Mouse (Mus musculus) kidney, postnatal 0 days (tissue): ENCODE measurements around the gene Gatad2a. TPM values are rescaled to one million over a fixed set of nuclear protein-coding genes. Genes with fewer than 3 reads are reported as not detected.
A peak's percentile ranks its signal among the peaks of the same experiment; 100 is the strongest.

Source experiments
- ATAC-seq: fragments of 200-750 bp; cut with Nextera tagmentation; replicated peaks from 2 replicates; pipeline ENCODE4 v1.8.0; 2017; ENCODE audit warnings: low read depth, moderate number of reproducible peaks, moderate TSS enrichment, moderate library complexity; ENCODE audit not compliant: low FRiP score
- DNase-seq: peaks from one replicate; pipeline ENCODE4 v3.0.0-alpha.2; 2016; ENCODE audit warnings: low spot score
- H3K27ac ChIP-seq: fragments of 300-500 bp; sonication (generic); 2 replicates; pipeline ENCODE4 v1.5.1; 2014; ENCODE audit warnings: mild to moderate bottlenecking
- H3K27me3 ChIP-seq: fragments of 300-500 bp; sonication (generic); 2 replicates; pipeline ENCODE4 v1.6.1; 2014; ENCODE audit warnings: low read length, mixed read lengths; ENCODE audit not compliant: insufficient read depth
- H3K36me3 ChIP-seq: fragments of 300-500 bp; sonication (generic); 2 replicates; pipeline ENCODE4 v1.6.1; 2014; ENCODE audit warnings: low read length, mixed read lengths; ENCODE audit not compliant: insufficient read depth
- H3K4me1 ChIP-seq: fragments of 300-500 bp; sonication (generic); replicated peaks from 2 replicates; pipeline ENCODE4 v1.6.1; 2014; ENCODE audit warnings: antibody characterized with exemption, low read length, mixed read lengths; ENCODE audit not compliant: insufficient read depth
- H3K4me2 ChIP-seq: fragments of 300-500 bp; sonication (generic); 2 replicates; pipeline ENCODE4 v1.6.1; 2014; ENCODE audit warnings: mild to moderate bottlenecking, low read length, moderate library complexity, mixed read lengths
- H3K4me3 ChIP-seq: fragments of 300-500 bp; sonication (generic); replicated peaks from 2 replicates; pipeline ENCODE4 v1.5.1; 2014; ENCODE audit warnings: low read depth, low read length
- H3K9ac ChIP-seq: fragments of 300-500 bp; sonication (generic); 2 replicates; pipeline ENCODE4 v1.6.1; 2014; ENCODE audit warnings: low read depth, low read length
- H3K9me3 ChIP-seq: fragments of 300-500 bp; sonication (generic); replicated peaks from 2 replicates; pipeline ENCODE4 v1.6.1; 2016; ENCODE audit warnings: low read length, inconsistent platforms, mixed read lengths
- CTCF ChIP-seq: IDR thresholded peaks from 2 replicates; pipeline ENCODE4 v1.5.1; 2016; ENCODE audit warnings: antibody characterized with exemption, low read depth, mild to moderate bottlenecking, moderate library complexity
- WGBS: fragments of 180-500 bp; shearing (Covaris S2); extraction: QIAGEN DNeasy Blood & Tissue Kit; methylation state at CpG from one replicate; pipeline ENCODE4 v1.1.7; 2014; 5-methylcytosine and 5-hydroxymethylcytosine counted together
- polyA plus RNA-seq: library from polyadenylated mRNA; unstranded; fragments of >200 nt; fragmentation: Nextera tagmentation; extraction: Ambion mirVana; gene quantifications from 2 replicates; pipeline ENCODE4 v1.2.1, GENCODE M21; 2015

Gene Gatad2a
- polyA plus RNA-seq, 1 experiment from 2014 or later, result 49.5 TPM

- H3K36me3 ChIP-seq, result peaks cover 12% of the 10 kb centered on the region
- ATAC-seq, result no peak
- H3K27ac ChIP-seq, result no peak overlapping the region
- no peak for DNase-seq
- no peaks in the 10 kb centered on the region for H3K9me3 ChIP-seq
- TF ChIP-seq CTCF, result no peak
- H3K4me3 ChIP-seq, result no peak overlapping the region
- no peak overlapping the region for H3K4me2 ChIP-seq
- 67% methylated on average over 6 of the region's 6 CpGs for WGBS
- peaks cover 14% of the 10 kb centered on the region for H3K4me1 ChIP-seq
- no peaks in the 10 kb centered on the region for H3K27me3 ChIP-seq
- H3K9ac ChIP-seq, result no peak overlapping the region
Observed at GRCm38 (mm10) chr8:69938245-69938982, 57.8 kb downstream of the Gatad2a start.

- Histone ChIP-seq H3K4me1 (peaks cover 14% of the 10 kb centered on the region), H3K27ac (0 out of 2 replicates have a peak overlapping the region, but pooled peaks have one; percentile 84), H3K27me3 (no peaks in the 10 kb centered on the region), H3K4me3 (no peak overlapping the region), H3K9me3 (no peaks in the 10 kb centered on the region), H3K4me2 (no peak overlapping the region), H3K9ac (no peak overlapping the region), H3K36me3 (peaks cover 12% of the 10 kb centered on the region)
- no peak for ATAC-seq
- TF ChIP-seq CTCF, result no peak
- DNase-seq, result no peak
- 78% methylated on average over 3 of the region's 3 CpGs for WGBS
Observed at GRCm38 (mm10) chr8:69937466-69937865, 58.7 kb downstream of the Gatad2a start.

GRCm38 (mm10) chr8:69936050-69936794, 60.0 kb downstream of the Gatad2a start:
- Histone ChIP-seq H3K9me3 (no peaks in the 10 kb centered on the region), H3K9ac (no peak overlapping the region), H3K27ac (peak overlapping the region; percentile 84), H3K4me2 (no peak overlapping the region), H3K36me3 (peaks cover 12% of the 10 kb centered on the region), H3K4me3 (no peak overlapping the region), H3K27me3 (no peaks in the 10 kb centered on the region), H3K4me1 (peaks cover 14% of the 10 kb centered on the region)
- peak; percentile 76 for DNase-seq
- 64% methylated on average over 7 of the region's 7 CpGs for WGBS
- peak; percentile 89 for ATAC-seq
- no peak for TF ChIP-seq CTCF

GRCm38 (mm10) chr8:69935431-69935830, 60.8 kb downstream of the Gatad2a start:
- no peaks in the 10 kb centered on the region for H3K9me3 ChIP-seq
- ATAC-seq, result no peak
- DNase-seq, result peak; percentile 21
- no peak overlapping the region for H3K9ac ChIP-seq
- 77% methylated on average over 3 of the region's 3 CpGs for WGBS
- no peak overlapping the region for H3K4me2 ChIP-seq
- no peaks in the 10 kb centered on the region for H3K27me3 ChIP-seq
- no peak overlapping the region for H3K4me3 ChIP-seq
- H3K36me3 ChIP-seq, result peaks cover 12% of the 10 kb centered on the region
- peaks cover 11% of the 10 kb centered on the region for H3K4me1 ChIP-seq
- no peak for TF ChIP-seq CTCF
- peak overlapping the region; percentile 84; the same call in 1 of the 2 replicates for H3K27ac ChIP-seq

- H3K9ac ChIP-seq, result no peak overlapping the region
- H3K27me3 ChIP-seq, result no peaks in the 10 kb centered on the region
- H3K36me3 ChIP-seq, result peaks cover 12% of the 10 kb centered on the region
- no peaks in the 10 kb centered on the region for H3K9me3 ChIP-seq
- no peak overlapping the region for H3K4me2 ChIP-seq
- no peak overlapping the region for H3K4me3 ChIP-seq
- no peak overlapping the region for H3K27ac ChIP-seq
- 71% methylated on average over 5 of the region's 5 CpGs for WGBS
- ATAC-seq (no peak), DNase-seq (no peak)
- TF ChIP-seq CTCF, result no peak
- peaks cover 8% of the 10 kb centered on the region for H3K4me1 ChIP-seq
Observed at GRCm38 (mm10) chr8:69934582-69934981, 61.6 kb downstream of the Gatad2a start.

- no peaks in the 10 kb centered on the region for H3K9me3 ChIP-seq
- no peaks in the 10 kb centered on the region for H3K27me3 ChIP-seq
- H3K27ac ChIP-seq, result no peak overlapping the region
- H3K4me3 ChIP-seq, result no peak overlapping the region
- peaks cover 12% of the 10 kb centered on the region for H3K36me3 ChIP-seq
- 68% methylated on average over 2 of the region's 2 CpGs for WGBS
- peaks cover 8% of the 10 kb centered on the region for H3K4me1 ChIP-seq
- no peak for TF ChIP-seq CTCF
- no peak overlapping the region for H3K9ac ChIP-seq
- no peak for DNase-seq
- no peak overlapping the region for H3K4me2 ChIP-seq
- ATAC-seq, result no peak
Observed at GRCm38 (mm10) chr8:69933811-69934210, 62.4 kb downstream of the Gatad2a start.
